Mouse (Mus musculus): ENCODE data around the gene Rapgef5.
A peak's percentile ranks its signal among the peaks of the same experiment; 100 is the strongest.

Rapgef5 gene

DNA sequence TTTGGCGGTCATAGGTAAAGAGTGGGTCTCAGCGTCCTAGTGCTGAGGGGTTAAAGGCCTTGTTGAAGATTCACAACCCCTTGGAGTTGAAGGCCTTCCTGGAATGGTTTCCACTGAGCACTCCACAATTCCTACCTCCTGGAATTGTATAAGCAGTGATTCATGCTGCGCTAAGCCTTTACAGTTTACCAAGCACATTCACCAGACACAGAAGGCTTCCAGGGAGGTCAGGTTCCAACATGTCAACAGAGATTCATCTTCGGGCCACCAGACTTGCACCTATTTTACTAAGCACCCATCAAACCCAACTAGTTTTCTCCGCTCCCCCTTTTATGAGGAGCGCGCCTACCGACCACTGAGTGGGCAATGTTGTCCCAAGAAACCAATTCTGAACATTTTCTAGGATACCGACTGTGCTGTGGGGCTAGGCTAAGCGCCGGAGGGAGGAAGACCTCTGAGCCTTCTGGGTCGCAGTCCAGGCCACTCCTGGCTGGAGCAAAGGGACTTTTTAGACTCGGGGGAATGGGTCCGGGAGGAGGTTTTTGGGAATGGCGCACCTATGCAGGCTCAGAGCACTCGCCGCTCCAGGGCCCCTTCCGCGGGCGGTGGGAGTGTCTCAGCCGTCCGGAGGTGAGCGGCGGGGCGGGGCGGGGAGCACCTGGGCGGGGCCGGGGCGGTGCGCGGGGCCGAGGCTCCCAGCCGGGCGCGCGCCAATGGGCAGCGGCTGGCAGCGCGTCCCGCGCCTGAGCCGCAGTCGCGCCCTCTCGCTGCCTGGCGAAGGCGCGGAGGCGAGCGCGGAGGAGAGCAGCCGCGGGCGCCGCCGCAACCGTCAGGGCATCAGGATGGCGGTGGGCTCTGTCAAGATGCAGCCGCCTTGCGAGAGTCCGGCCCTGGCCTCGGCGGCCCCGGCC is 17.2 kb downstream of the Rapgef5 start:
- peak; percentile 49 to 54 for DNase-seq

DNA sequence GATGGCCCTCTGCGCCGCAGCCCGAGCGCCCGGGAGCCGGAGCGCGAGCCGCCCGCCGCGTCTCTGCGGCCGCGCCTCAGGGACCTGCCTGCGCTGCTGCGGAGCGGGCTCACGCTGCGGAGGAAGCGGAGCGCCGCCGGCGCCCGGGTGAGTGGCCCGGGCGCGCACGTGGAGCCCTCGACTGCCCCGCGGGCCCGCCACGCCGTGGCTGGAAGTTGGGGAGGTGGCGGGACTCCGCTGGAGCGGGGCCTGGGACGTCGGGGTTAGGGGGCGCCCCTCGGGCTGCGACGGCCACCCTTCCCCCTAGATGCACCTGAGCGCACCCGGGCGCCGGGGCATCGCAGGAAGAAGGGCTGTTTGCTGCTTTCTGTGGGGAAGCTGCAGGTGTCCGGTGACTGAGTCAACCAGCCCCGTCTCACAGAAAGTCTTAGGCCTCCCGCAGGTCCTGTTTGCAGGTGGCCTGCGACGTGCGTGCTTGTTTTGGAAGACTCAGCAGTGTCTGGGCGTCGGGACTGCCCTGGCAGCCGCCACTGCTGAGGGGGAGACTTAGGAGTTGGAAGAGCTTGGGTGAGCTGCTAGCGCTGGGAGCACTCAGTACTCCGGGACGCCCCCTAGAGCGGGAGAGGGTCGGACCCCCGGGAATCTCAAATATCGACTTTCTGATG is 17.9 kb downstream of the Rapgef5 start:
- peak; percentile 32 to 42 for DNase-seq

DNA sequence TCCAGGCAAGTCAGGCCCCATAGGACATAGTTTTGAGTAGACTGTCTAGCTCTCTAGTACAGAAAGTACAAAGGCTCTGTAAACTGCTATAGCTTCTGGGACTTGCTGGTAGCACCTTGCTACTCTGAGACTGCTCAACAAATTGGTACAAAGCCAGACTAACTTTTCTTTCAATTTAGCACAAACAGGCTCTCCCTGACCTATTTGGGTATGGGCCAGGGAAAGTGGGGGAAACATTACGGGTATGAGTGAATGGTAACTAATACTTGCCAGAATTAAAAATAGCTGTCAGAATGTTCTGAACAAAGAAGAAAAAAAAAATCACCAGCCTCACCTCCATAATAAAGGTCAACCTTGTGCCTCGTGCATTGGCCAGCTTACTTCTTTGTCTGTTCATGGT is 24.1 kb downstream of the Rapgef5 start:
- DNase-seq: peak; percentile 35 to 58

DNA sequence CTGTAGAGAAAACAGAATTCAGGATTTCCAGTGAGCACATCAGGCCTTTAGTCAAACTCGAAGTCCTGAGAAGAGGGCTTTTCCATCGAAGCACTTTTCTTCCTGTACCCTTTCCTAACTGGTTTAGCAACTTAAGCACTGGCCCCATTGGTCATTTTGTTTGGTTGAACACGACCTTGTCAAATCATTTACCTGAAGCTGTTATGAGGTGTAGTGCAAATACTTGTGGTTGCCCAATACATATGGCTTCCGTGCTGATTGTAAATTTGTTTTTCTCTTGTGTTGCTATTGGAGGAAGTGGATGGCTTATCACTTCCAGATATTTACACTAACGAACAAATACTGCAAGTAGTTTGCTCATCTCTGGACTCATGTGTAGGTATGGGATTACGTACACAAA is 29.0 kb downstream of the Rapgef5 start:
- peak; percentile 24 to 73 for DNase-seq

DNA sequence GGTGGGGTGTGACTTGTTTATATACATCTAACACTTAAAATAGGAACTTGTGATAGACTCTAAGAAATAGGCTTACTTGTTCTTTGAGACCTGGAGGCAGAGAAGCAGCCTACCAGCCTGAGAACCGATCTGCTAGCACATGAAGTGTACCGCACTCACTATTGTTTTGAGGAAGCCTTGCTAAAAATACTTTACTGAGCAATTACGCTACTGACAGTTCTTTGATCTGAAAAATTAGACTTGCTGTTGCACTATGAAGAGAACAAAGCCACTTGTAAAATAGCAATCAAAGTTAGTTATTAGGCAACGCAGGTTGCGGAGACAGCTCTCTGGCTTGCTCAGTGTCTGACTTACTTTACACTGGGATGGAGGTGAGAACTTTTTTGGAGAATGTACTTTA is 37.1 kb downstream of the Rapgef5 start:
- no peak for DNase-seq

DNA sequence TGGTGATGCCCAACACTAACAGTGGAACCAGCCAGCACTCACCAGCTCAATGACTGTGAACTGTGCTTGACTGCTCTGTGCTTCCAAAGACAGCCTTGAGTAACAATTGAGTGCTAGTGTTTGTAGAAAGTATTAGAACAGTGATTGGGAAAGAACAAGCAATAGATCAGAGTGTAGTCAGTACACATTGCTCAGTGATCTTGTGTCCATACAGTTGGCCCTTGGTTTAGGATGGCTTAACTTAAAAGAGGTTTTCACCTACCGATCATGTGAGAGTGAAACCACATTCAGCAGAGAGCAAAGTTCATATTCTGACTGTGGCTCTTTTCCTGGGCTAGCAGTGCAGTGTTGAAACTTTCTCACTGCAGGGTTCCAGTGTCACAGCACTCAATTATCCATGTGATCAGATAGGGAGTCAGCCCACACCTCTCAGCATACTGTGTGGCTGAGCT is 38.4 kb downstream of the Rapgef5 start:
- no peak for DNase-seq

DNA sequence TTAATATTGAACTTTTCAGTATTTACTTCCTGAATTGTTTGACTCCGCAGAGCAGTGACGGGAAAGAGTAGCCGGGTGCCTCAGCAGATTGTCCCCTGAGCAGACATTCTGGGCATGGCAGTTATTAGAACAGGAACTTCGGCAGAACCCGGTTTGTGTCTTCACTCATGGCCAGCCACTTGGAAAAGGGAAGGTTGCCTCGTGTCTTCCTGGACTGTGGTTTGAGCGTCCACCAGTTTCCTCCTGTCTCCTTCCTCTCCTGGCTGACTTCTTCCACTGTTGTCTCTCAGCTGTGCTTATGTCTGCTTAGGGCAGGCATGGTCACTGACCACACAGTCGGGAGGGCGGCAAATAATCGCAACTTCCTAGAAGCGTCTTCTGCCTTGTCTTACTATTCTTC is 44.2 kb downstream of the Rapgef5 start:
- DNase-seq: peak; percentile 45 to 59

DNA sequence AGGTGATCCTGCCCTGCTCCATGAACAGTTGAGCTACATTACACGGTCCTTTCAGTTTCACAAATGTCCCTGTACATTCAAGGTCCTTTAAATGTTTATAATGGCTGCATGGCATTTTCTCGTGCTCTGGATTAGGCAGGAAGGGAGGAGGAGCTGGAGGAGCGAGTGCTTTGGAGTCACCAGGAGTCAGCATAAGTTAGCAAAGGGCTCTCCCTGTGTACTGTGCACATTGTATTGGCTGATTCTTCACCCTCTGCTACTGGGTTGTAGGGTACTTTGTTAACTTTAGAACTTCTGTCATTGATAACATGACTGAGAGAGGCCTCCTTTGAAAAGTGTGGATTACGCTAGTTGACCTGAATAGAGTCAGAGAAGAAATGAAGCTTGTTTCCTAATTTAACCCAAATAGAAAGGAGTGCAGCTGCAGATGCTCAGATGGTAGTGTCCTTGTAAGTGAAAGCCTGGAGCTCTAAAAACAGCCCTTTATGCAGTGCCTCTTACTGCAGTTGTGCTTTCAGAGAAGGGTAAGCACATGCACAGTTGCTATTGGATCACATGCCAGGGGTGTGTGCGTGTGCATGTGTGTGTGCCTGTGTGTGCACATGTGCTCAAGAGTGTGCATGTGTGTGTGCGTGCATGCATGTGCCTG is 45.3 kb downstream of the Rapgef5 start:
- no peak for DNase-seq

DNA sequence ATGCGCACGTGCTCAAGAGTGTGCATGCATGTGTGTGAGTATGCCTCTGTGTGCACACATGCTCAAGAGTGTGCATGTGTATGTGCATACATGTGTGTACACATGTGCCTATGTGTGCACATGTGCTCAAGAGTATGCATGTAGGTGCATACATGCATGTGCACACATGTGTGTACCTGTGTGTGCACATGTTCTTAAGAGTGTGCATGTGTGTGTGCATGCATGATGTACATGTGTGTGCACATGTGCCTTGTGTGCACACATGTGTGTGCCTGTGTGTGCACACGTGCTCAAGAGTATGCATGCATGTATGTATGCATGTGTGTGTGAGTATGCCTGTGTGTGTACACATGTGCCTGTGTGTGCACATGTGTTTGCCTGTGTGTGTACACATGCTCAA is 45.8 kb downstream of the Rapgef5 start:
- DNase-seq: no peak

DNA sequence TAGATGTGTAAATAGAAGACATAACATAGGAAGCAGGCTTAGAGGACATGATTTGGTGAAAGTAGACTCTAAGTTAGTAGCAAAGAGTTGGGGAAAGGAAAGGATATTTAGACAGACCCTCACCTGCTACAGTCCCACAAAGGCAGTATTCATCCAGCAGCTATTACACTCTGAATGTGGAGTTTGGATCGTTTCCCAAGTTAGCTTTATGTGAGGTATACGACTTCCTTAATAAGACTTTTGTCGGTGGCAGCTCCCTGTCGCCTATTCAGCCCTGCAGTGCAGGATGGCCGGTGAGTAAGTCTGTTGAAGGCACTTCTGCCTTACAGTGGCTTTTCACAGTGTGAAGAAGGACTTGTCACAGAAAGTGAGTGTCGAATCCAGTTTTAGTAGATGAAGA is 47.6 kb downstream of the Rapgef5 start:
- no peak for DNase-seq

DNA sequence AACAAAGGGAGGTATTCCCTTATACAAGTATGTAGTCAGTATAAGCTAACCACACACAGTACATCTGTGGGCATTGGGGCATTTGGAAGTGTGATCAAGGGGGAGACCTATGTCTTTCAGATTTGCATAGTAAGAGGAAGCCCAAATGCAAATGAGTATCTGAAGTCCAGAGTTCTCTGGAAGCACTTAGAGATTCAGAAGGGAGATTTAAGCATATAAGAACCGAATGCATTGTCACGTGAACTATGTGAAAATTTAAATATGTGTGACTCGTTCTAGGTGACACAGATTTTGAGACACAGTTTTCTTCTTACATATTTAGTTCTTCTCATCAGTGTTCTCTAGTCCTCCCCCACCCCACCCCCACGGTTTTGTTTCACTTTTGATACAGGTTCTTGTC is 50.0 kb downstream of the Rapgef5 start:
- DNase-seq: no peak

DNA sequence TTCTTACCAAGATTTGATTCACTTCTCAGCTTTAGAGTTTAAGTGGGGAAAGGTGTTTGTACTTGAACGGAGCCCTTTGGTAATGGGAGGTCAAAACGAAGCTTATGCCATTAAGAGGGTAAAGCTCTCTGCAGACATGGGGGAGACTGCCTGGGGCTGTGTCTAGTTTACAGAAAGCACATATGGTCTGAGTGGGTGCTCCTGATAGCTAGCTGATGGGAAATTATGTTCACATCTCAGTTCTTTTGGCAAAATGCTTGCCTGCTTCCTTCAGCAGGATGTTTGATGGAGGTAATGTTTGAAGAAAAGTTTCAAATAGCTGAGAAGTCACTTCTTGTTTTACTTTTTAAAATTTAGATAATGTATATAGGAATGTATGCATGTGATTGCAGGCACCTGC is 53.4 kb downstream of the Rapgef5 start:
- no peak for DNase-seq

DNA sequence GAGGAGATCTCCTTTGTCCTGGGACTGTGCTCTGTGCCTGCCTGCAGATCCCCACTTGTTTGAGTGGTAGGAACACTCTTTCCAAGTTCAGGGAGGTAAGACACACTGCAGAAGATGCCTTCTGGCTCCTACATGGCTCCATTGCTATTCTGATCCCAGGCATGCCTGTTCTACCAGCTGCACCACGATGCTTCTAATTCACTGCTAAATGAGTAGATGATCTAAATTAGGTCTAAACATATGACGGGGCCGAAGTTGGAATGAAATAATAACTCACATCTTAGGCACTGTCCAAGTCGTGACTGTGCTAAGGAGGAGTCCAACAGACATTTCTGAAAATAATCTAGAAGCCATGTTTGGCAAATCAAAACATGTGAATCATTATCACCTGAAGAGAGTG is 68.0 kb downstream of the Rapgef5 start:
- DNase-seq: no peak

DNA sequence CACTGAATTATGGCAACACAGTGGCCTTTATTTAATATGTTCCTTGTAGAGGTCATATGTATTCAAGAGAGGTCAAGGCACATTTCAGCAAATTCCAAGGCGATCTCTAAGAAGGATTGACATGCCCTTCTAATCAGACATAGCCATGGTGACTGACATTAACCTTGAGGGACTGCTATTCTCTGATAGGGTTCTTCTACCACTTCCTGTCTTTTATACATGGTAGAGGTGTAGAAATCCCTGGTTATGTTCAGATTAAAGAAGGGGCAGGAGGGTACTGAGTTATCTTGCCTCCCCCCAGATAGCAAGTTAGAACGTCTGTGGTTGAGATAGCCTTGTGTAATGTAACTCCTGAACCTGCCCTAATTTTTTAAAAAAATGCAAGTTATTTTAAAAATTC is 69.1 kb downstream of the Rapgef5 start:
- DNase-seq: no peak

DNA sequence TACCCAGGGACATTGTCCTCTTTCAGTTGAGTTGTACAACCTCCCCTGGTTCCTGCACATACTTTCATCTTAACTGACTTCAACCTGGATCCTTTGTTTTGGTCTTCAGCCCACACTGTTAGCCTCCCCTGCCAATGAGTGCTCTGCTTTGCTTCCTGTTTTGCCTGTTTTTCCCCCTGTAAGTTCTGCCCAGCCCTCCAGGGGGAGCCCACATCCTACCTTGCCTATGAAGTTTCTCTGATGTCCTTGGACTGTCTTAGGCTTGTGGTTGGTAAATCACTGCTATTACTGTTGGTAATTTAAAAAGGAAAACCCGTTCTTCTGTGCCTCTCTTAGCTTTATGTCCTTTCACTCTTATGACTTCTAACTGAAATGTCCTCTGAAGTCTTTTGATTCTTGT is 69.8 kb downstream of the Rapgef5 start:
- DNase-seq: peak; percentile 78 to 84

DNA sequence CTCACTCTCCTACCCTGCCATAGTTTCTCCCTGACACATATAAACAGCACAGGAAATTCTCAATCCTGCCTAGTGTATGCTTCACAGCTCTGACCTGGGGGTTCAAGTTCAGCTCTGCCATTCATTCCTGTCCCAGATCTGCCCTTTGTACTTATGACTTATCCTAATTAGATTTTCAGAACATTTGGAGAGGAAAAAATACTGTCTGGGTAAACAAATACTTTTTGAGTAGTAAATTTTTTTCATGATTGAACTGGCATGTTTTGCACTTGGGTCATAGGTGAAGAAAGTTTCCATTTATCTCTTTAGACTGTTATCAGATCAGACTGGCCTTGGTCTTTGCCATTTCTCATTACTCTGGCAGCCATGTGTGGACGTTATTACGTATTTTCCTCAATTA is 72.9 kb downstream of the Rapgef5 start:
- no peak for DNase-seq

DNA sequence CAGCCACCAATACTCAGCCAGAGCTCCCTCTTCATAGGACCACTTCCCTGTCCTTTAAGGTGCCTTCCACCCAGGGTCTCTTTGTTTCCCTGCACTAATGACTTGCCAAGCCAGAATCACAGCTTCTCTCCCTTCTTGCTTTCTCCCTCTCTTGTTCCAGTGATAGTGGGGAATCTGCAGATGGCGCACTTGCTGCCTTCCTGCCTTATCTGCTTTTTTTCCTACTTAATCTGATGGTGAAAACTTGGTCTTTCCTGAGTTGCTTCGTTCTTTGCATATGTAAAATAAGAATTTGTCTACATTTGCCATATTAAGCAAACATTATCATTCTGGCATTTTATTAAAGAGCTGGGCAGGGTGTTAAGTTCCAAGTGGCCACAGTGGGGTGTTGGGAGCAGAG is 75.7 kb downstream of the Rapgef5 start:
- no peak for DNase-seq

DNA sequence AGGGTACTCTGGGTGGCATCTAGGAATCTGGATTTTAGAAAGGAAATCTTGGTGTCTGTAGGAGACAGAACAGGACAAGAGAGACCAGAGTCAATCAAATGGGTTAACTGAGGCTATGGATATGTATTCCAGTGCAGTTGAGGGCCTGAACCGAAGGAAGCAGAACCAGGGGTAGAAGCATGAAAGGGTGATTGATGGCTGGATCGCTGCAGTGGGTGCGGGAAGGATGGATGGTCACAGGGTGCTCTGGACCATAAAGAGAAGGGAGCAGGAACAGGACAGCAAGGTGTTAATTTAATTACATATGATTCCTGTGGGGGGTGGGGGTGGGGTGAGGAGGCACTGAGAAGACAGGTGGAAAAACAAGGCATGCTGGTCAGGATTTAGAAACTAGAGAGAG is 76.3 kb downstream of the Rapgef5 start:
- no peak for DNase-seq

DNA sequence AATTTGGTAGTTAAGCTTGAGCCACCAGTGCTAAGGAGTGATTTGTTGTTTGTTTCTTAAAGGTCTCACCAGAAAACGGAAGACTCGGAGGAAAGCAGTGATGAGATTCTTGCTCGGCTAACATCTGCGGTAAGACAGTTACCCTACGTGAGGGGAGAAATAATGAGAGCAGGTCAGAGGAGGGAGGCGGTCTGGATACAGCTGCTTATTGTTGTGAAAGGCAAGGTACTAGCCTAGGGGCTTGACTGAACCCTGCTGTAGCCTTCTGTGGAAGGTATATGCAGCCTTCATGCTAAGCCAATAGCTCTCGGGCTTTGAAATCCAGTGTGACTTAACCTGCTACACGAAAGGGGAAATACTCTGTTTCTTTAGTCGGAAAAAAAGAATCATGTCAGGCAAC is 78.9 kb downstream of the Rapgef5 start:
- DNase-seq: no peak

DNA sequence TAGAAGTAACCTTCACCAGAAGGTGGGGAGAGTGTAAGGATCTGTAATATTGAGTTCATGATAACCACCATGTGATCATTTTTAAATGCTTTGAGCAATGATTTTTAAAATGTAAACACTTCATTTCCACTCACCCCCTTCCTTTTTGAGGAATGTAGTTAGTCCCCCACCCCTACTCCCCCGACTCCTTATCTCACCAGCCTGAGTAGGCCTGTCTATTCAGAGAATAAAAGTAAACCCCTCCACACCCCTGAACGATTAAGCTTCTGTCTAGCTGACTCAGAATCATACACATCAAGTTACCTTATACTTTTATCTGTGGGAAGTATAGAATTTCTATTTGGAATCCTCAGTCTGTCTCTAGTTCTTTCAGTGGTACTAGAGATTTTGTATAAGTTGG is 81.9 kb downstream of the Rapgef5 start:
- no peak for DNase-seq

DNA sequence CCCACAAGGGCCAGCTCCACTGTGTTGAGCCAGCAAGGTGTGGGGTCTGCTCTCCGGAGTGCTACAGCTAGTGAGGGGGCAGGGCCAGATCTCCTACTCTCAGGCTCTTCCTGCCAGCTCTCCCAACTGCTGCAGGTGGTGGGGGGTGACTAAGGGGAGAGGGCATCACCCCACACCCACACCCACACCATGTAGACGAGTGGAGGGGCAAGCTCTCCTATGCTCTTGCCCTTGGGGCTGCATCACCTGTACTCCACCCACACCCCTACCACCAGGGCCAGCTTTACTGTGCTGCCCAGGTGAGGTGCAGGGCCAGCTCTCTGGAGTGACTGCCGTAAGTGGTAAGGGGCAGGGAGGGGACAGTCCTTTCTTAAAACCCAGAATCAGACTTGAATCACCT is 89.7 kb downstream of the Rapgef5 start:
- no peak for DNase-seq

DNA sequence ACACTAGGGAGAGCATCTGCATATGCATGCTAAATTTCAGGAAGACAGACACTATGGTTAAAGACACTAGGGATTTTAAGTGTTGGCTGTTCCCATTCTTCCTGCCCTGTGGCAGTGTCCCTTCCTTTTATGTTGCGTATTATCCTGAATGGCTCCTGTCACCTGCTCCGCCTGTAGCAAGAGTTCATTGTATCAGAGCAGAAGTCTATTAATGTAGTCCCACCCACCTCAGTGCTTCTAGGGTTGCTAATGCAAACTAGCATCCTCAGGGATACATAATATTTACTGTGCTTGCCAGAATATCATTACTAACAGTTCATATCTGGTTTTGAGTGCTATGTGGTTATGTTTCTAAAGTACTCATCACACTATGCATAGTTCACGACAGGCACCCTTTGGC is 96.4 kb downstream of the Rapgef5 start:
- DNase-seq: no peak

DNA sequence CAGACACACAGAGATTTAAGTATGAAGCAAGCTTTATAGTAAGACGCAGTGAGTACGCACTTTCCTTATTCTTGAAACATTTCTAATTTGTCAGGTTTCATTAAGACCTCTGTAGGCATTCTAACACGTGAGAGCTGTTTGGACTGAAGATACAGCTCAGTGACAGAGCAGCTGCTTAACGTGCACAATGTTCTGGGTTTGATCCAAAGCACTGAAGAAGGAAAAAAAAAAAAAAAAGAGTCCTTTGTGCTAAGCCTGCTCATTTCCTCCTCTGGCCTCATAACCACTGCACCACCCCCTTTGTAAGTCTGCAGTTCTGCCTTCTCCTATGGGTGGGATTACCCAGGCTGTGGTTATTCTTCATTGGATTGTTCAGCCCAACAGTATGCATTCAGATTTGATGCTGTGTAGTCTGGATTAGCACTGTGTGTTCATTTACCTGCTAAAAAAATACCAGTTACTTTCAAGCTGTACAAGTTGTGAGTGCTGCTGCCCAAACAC is 103.3 kb downstream of the Rapgef5 start:
- DNase-seq: no peak

DNA sequence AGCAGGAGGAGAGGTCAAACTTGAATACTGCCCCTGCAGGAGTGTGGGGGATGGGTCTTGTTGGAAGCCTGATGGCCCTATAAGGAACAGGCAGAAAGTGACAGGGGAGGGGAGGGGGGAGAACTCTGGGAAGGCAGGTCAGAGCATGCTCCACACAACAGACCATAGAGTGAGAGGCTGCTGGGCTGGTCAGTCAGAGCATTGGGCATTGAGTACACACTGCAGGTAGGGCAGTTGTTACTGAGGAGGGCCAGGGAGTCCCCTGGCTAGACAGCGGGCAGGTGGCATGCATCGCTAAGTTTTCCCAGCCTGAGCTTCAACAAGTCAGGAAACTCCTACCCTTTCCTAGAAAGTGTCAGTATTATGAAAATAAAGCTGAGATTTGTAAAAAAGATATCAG is 106.7 kb downstream of the Rapgef5 start:
- no peak for DNase-seq

All from lung, adult 18-20 months (tissue).